Mouse (Mus musculus) MEL (cell line): Measurements from ENCODE around the gene Tdrkh.

Source experiments
- CTCF ChIP-seq, 3 experiments: IDR thresholded peaks in 2 of 3; conservative IDR thresholded peaks in 1 of 3; 2 replicates each; pipeline ENCODE4 v1.5.1; 2011 to 2012; ENCODE audit warnings: low read length in 3 of 3, low read depth in 2 of 3, mild to moderate bottlenecking in 2 of 3, improper control_type of control experiment in 1 of 3, inconsistent platforms in 1 of 3, mixed read lengths in 1 of 3, moderate library complexity in 1 of 3; ENCODE audit not compliant: control insufficient read depth in 1 of 3, insufficient read depth in 1 of 3, poor library complexity in 1 of 3, severe bottlenecking in 1 of 3
- MAX ChIP-seq: IDR thresholded peaks from 2 replicates; pipeline ENCODE4 v1.6.1; 2011; ENCODE audit warnings: low read length, improper control_type of control experiment
- MEF2A ChIP-seq: IDR thresholded peaks from 2 replicates; pipeline ENCODE4 v1.6.1; 2014; ENCODE audit warnings: low read depth, mild to moderate bottlenecking, inconsistent platforms, low read length, improper control_type of control experiment; ENCODE audit not compliant: poor library complexity, insufficient replicate concordance, severe bottlenecking; ENCODE audit errors: extremely low read depth
- POLR2A ChIP-seq, 2 experiments: IDR thresholded peaks; 2 replicates each; pipeline ENCODE4 v1.6.1; 2011 to 2012; ENCODE audit warnings: low read length in 2 of 2, mild to moderate bottlenecking in 2 of 2, control low read depth in 1 of 2, improper control_type of control experiment in 1 of 2, low read depth in 1 of 2, moderate library complexity in 1 of 2; ENCODE audit not compliant: control insufficient read depth in 1 of 2, insufficient read depth in 1 of 2, poor library complexity in 1 of 2
- TCF12 ChIP-seq: IDR thresholded peaks from 2 replicates; pipeline ENCODE4 v1.6.1; 2014; ENCODE audit warnings: low read depth, mild to moderate bottlenecking, inconsistent platforms, low read length, improper control_type of control experiment, moderate library complexity
- ZC3H11A ChIP-seq: IDR thresholded peaks from 2 replicates; pipeline ENCODE4 v1.6.1; 2012; ENCODE audit warnings: low read depth, mild to moderate bottlenecking, inconsistent platforms, low read length, improper control_type of control experiment
- ZNF384 ChIP-seq: IDR thresholded peaks from 2 replicates; pipeline ENCODE4 v1.6.1; 2012; ENCODE audit warnings: low read depth, mild to moderate bottlenecking, inconsistent platforms, low read length, improper control_type of control experiment

DNA sequence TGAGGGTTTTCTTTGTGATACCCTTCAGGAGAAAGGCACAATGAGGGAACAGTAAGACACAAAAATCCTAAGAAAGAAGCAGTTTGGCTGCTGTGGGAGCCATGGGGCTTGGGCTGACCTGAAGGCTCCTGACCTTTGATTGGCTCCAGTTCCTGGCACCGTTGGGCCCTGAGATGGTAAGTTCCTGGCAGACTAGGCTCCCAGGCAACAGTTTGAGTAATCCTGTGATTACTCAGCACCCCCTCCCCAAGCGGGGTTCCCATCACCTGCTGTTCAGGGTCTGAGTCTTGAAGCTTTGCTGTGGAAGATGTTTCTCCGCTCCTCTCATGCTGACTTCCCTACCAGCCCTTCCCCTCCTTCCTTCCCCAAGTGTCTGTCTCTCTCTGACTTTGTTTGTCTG lies 29.6 kb upstream of the Tdrkh start:
- TF ChIP-seq MEF2A (no peak), CTCF (IDR thresholded peaks at IDR 0.05 in 2 of 3, conservative IDR thresholded peaks at IDR 0.05 in 1 of 3; ENCODE audit: control insufficient read depth in 1 of 3, insufficient read depth in 1 of 3, low read depth in 2 of 3, low read length in 3 of 3, poor library complexity in 1 of 3, severe bottlenecking in 1 of 3) (no peak), ZNF384 (no peak), ZC3H11A (no peak), TCF12 (no peak), POLR2A (IDR thresholded peaks at IDR 0.05; ENCODE audit: control insufficient read depth in 1 of 2, insufficient read depth in 1 of 2, low read depth in 1 of 2, low read length in 2 of 2, poor library complexity in 1 of 2) (no peak), MAX (no peak)
